Mouse (Mus musculus): ENCODE data around the gene Fars2.
"Not testable (repeated sequence)": the region's sequence is repeated elsewhere in the genome, so short reads cannot be mapped to it uniquely, and the experiment has no call there.

Gene Fars2

GRCm38 (mm10) chr13:36145601-36146000, 28.4 kb downstream of the Fars2 start:
- DNase-seq = no peak

DNA sequence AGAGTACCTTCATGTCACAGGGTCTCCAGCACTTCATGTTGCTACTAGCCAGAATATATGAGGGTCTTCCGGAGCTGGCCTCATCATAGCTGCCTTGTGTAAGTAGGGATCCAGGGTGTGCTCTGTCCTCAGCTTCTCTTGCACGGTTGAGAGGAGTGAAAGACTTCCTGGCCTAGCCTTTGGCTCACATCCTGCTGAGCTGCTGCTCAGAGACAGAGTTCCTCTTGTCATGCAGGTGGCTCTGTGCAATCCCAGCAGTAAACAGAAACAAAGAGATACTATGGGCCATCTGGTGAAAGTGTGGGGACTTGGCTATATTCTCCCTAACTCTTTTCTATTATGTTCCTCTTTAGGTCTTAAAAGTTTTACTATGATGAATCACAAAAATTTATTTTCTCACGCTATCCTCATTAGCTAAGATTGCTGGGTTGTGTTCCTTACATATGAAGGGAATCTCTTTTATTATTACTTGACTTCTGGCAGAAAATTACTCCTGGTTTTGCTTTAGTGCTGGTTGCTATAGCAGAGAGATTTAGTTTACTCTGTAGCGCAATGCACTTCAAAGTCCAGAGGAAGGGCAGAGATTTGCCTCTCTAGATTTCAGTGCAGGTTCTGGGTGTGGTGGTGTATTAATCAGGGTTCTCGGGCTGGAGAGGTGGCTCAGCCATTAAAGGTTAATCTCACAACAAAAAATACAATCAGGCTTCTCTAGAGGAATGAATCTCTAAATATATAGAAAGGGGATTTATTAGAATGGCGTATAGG, 32.1 kb downstream of the Fars2 start:
- DNase-seq = no peak

- DNase-seq = no peak
Measured at GRCm38 (mm10) chr13:36150272-36150671, 33.1 kb downstream of the Fars2 start.

- DNase-seq = no peak
Measured at GRCm38 (mm10) chr13:36152728-36153498, 35.7 kb downstream of the Fars2 start.

GRCm38 (mm10) chr13:36156340-36156931, 39.2 kb downstream of the Fars2 start:
- DNase-seq = no peak

DNA sequence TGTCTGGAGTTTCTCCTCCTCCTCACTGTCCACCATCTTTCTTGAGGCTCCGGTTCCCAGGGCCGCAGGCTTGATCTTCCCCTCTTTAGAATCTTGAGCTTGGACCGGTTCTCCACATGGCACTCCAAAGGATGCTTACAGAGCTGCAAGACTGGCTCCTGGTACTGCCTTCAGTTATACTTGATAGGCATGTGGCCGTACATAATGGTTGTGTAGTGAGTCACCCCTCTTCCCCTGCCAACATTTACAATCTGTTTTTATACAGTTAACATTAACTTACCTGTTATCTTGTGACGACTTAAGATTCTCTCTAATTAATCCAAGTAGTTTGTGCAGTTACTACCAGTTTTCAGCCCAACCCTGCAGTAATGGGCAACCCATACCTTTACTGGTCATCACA, 46.2 kb downstream of the Fars2 start:
- no peak for DNase-seq

DNA sequence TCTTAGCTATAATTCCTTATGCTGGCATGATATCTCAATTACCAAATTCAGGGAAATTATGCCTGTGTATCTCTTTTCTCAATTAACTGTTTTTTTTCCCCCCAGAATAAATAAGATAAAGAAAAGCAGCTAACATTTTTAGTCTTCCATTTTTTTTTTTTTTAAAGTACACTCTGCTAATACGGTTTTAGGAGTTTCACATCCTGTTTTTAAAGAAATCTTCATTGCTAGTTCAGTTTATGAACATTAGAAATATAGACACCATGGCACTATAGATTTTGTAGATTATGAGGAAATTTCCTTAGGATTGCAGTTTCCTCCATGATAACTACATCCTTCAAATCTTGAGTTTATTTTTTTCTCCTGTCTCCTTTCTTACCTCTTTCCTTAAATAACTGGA, 46.7 kb downstream of the Fars2 start:
- no peak for DNase-seq

- DNase-seq = not testable (repeated sequence)
Measured at GRCm38 (mm10) chr13:36172981-36173380, 55.8 kb downstream of the Fars2 start.

- no peak for DNase-seq
Measured at GRCm38 (mm10) chr13:36174101-36174500, 56.9 kb downstream of the Fars2 start.

DNA sequence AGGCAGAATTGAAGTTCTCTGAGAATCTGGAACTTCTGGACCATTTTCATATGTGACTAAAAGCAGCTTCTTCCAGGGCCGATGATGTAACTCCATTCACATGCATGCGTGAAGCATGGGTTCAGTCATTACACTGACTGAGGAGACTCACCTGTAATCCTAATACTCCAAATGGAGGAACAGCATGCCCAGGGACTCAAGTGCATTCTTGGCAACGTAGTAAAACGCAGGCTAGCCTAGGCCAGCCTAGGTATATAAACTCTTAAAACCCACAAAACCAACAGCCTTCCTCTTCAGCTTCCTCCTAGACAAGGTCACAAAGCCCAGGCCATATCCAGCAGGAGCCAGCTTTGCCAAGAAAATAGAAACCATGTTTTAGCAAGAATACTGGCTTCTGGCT, 57.6 kb downstream of the Fars2 start:
- no peak for DNase-seq

DNA sequence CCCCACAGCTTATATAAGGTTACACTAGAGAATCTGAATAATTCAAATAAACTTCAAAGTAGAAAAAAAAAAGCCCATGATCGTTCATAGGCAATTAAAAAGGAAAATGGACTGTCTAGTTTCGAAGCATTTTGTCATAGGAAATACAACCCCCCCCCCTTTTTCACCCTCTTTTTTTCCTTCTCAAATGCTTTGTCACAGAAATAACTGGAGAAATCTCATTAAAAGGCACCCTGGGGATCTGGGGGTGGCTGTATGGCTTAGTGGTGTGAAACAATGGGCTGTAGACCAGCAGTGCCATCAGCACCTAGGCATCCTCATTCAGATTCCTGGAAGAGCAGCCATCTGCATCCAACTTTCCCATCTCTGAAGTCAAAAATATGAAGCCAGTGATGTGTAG, 64.0 kb downstream of the Fars2 start:
- no peak for DNase-seq

GRCm38 (mm10) chr13:36190577-36190976, 73.4 kb downstream of the Fars2 start:
- no peak for DNase-seq

GRCm38 (mm10) chr13:36193484-36194113, 76.4 kb downstream of the Fars2 start:
- DNase-seq = no peak

DNA sequence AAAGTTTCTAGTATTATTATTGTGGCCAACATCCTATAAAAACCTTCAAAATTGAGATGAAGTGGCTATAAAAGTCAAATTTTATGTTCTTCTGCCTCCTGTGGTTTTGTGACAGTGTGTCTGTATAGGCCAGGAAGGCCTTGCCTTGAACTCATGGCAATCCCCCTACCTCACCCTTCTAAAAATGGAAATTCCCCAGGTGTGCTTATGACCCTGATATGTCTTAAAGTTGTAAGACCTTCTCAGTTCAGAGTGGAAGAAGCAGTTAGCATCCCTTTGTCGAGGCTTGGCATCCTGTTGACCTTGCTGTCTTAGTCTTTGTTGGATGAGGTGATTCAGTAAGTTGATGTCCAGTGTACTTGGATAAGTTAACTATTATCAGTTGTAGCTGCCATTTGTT, 82.1 kb downstream of the Fars2 start:
- DNase-seq = no peak

DNA sequence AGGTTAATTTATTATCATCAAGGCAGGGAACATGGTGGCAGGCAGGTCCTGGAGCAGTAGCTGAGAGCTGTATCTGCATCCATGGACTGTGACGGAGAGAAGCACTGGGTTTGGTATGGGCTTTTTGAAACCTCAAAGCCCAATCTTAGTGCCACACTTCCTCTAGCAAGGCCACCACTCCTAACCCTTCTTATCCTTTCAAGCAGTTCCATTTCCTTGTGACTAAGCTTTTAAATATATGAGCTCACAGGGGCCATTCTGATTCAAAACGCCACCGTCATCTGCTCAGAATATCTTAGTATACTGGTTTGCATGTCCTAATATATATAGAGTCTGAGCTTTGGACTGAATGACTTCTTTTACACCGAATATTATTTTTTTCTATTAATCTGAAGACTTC, 83.2 kb downstream of the Fars2 start:
- no peak for DNase-seq

- no peak for DNase-seq
Measured at GRCm38 (mm10) chr13:36202496-36202895, 85.3 kb downstream of the Fars2 start.

DNA sequence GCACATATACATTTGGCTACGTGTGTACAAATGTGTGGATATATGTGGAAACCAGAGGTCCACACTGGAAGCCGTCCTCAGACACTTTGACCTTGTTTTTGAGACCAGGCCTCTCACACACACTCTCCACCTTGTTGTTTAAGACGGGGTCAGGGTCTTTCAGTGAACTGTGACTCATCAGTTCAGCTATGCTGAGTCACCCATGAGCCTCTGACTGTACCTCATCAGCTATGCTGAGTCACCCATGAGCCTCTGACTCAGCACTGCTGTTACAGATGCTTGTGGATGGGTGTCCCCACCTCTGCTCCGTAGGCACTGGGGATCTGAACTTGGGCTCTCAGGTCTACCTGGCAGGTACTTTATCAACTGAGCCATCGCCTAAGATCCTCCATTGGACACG, 85.8 kb downstream of the Fars2 start:
- no peak for DNase-seq

GRCm38 (mm10) chr13:36204320-36204719, 87.1 kb downstream of the Fars2 start:
- no peak for DNase-seq

- no peak for DNase-seq
Measured at GRCm38 (mm10) chr13:36210965-36211364, 93.8 kb downstream of the Fars2 start.

GRCm38 (mm10) chr13:36214056-36214455, 96.8 kb downstream of the Fars2 start:
- DNase-seq = no peak

DNA sequence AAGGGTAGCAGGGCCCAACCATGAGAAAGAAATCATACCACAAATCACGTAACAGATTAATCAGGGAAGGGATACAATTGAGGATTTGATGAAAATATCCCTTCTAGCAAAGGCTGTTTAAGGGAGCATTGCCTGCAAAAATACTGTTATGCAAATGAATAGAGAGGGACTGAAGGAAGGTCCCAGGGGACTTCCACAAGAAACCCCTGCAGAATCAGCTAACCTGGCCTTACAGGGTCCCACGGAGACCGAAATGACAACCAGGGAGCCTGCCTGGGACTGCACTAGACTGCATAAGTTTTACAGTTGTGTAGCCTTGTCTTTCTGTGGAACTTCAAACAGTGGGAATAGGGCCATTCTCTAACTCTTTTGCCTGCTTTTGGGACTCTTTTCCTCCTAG, 98.8 kb downstream of the Fars2 start:
- DNase-seq = no peak

- DNase-seq = no peak
Measured at GRCm38 (mm10) chr13:36218347-36218746, 101.1 kb downstream of the Fars2 start.

DNA sequence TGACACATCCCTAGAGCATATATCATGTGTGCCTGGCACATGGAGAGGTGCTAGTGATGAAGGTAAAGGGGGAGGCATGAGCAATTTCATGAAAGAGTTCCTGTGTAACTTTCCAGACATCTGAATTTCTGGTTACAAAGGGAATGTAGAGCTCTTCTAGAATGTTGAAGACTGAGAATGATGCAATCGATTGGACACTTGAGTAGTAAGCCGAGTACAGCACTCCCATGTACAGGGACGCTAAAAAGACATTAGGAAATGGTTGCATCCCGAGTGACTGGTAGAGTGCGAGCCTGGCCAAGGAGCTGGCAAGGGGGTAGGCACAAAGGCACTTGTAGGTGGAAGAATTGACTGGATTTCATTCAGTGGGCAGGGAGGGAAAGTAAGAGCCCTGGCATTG, 102.3 kb downstream of the Fars2 start:
- DNase-seq = no peak

- no peak for DNase-seq
Measured at GRCm38 (mm10) chr13:36221897-36222296, 104.7 kb downstream of the Fars2 start.

Measured in kidney, postnatal 25 days (tissue).